Mouse (Mus musculus) large intestine, adult 2 months (tissue): ENCODE results near the gene Loxl3. TPM values are rescaled to one million over a fixed set of nuclear protein-coding genes. Genes with fewer than 3 reads are reported as not detected.

ENCODE experiments used
- DNase-seq: peaks from one replicate; pipeline ENCODE4 v3.0.0-alpha.2; 2012; ENCODE audit warnings: low read depth, low spot score
- WGBS: fragments of 180-500 bp; shearing (Covaris S2); methylation state at CpG from one replicate; pipeline ENCODE4 v1.1.7; 2018; 5-methylcytosine and 5-hydroxymethylcytosine counted together
- polyA plus RNA-seq: library from polyadenylated mRNA; depleted of rRNA; stranded (reverse); fragments of >200 nt; gene quantifications from 2 replicates; pipeline ENCODE4 v1.2.3, GENCODE M21; 2012; rRNA removed

Loxl3 gene
- 3.1 and 3.9 TPM in 2 replicates for polyA plus RNA-seq

DNA sequence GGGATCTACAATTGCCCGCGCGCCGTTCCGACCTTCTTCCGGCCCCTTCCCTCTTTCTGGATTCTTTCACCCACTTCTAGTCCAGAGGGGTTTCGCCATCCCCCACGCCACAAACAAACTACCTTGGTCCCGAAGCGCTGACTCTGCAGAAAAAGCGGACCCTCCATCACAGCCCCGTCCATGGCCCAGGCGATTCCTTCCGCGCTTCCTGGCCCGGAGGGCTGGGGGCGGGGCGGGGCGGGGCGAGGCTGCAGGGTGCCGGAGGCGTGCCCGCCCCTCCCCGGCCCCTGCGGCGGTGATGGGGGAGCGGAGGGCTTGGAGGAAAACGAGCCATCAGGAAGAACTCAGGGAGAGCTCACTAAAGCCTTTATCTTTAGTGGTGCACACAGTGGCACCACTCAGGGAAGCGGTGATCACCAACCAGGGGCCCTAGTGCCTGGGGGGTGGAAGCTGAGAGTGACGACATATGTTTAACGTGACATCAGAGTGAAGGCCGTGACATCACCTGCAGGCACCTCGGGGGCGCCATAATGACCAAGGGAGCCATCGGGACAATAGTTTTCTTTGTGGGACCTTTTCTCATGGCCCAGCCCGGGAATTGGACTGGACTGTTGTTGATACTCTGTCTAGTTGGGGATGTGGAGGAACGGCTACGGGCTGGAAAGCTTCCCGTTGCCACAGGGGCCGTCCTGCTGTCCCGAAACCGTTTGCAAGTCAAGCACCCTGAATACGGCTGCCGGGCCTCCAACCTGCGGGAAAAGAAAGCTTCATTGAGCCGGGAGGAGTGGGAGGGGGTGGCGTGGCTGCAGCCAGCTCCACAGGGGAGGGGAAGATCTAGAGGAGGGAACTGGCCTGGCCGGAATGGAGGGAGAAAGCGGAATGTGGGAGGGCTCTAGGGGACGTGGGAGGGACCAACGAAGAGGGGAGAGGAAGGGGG lies at the start of gene Loxl3, which contains the start of gene Dok1:
Gene Loxl3 (plus strand): TSS at position 925 of the 937 bp plus-strand sequence.
Gene Dok1 (minus strand): TSS at position 223 of the 937 bp plus-strand sequence.
- WGBS = 2% methylated on average over 51 of the region's 51 CpGs
- DNase-seq = no peak

- 21% methylated on average over 9 of the region's 9 CpGs for WGBS
- DNase-seq = no peak
Measured at GRCm38 (mm10) chr6:82987411-82987971, 46.5 kb upstream of the Loxl3 start.

- no peak for DNase-seq
- whole genome bisulfite sequencing = 48% methylated on average over 1 of the region's 1 CpGs
Measured at GRCm38 (mm10) chr6:82993696-82994095, 40.3 kb upstream of the Loxl3 start.

DNA sequence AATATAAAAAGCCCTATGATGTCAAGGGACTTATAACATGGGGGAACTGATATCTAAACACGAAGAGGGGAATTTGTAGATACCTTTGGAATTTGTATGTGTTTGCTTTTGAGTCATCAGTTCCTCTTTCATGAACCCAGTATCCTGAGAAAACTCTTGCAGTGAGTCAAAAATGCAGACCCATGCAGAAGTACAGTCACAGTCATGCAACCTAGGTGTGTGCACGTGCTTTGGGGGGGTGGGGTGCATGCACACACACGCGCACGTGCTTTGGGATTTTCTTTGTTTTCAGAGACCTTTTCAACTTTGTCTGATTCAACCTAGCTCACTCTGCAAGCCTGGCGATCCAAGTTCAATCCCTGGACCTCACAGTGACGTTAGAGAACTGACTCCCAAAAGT lies 39.6 kb upstream of the Loxl3 start:
- no peak for DNase-seq
- WGBS = 68% methylated on average over 7 of the region's 7 CpGs

- DNase-seq = peak; percentile 85
- 2% methylated on average over 11 of the region's 11 CpGs for WGBS
Measured at GRCm38 (mm10) chr6:82996740-82997315, 37.1 kb upstream of the Loxl3 start.

- WGBS = 41% methylated on average over 7 of the region's 7 CpGs
- DNase-seq = no peak
Measured at GRCm38 (mm10) chr6:82997511-82998102, 36.4 kb upstream of the Loxl3 start.

GRCm38 (mm10) chr6:82998326-82998725 lies 35.6 kb upstream of the Loxl3 start:
- no peak for DNase-seq
- 78% methylated on average over 4 of the region's 4 CpGs for WGBS

- DNase-seq = no peak
- WGBS = 71% methylated on average over 8 of the region's 8 CpGs
Measured at GRCm38 (mm10) chr6:82999986-83000385, 34.0 kb upstream of the Loxl3 start.

GRCm38 (mm10) chr6:83003082-83003481 lies 30.9 kb upstream of the Loxl3 start:
- DNase-seq = no peak
- 87% methylated on average over 1 of the region's 1 CpGs for WGBS

DNA sequence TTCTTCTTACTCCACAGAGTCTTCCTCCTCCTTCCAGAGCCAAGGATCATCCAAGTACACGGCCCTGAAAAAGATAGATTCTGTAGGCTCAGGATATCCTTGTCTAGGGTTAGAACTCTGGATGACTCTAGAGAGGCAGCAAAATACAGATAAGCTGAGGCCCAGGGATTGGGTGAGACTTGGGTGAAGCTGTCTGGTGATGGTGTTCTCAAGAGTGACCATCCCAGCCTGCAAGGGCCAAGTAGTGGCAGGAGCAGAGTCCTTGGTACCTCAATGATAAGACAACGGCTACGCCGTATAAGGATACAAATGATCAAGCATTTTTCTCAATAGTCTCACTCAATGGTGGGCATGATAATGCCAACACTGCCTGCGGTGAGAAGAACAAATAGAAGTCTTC lies 30.1 kb upstream of the Loxl3 start:
- WGBS = 89% methylated on average over 5 of the region's 5 CpGs
- no peak for DNase-seq

DNA sequence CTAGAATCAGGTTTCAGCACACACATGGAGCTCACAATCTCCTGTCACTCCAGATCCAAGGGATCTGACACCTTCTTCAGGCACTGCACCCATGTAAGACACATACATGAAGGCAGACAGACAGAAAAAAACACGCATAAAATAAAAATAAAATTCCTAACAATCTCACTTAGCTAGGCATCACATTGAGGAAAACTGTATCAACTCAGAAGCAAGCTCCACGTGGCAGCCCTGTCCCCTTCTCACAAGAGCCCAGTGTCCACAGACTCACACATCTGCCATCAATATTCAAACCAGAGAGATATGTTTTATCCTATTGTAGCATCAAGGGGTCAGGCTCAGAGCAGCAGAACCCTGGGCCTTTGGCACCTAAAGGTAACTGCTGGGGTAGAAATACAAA lies 29.7 kb upstream of the Loxl3 start:
- DNase-seq = no peak
- 78% methylated on average over 2 of the region's 2 CpGs for WGBS

GRCm38 (mm10) chr6:83004872-83005271 lies 29.1 kb upstream of the Loxl3 start:
- no peak for DNase-seq

GRCm38 (mm10) chr6:83005444-83006011 lies 28.4 kb upstream of the Loxl3 start:
- 80% methylated on average over 10 of the region's 10 CpGs for WGBS
- no peak for DNase-seq

More at GRCm38 (mm10) chr6:83004872-83005271, 29.1 kb upstream of the Loxl3 start:
- 70% methylated on average over 7 of the region's 7 CpGs for WGBS

GRCm38 (mm10) chr6:83006114-83006513 lies 27.9 kb upstream of the Loxl3 start:
- 76% methylated on average over 6 of the region's 6 CpGs for WGBS
- DNase-seq = no peak

DNA sequence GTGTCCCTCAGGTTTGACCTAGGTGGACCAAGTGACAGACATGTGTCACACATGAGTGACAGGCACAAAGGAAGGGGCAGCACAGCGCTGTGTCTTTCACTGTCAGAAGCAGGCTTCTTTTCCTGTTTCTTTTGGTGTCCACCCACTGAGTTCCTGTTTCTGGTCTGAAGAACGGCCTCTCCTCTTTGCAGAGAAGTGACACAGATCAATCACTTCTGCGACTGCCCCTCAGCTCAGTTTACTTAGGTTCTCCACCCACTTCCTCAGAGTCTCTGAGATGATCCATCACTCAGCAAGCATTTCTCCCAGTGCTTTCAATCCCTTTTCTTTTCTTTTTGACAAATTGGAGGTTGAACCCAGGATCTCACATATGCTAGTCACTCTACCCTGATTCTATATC lies 25.3 kb upstream of the Loxl3 start:
- 56% methylated on average over 3 of the region's 3 CpGs for WGBS
- DNase-seq = no peak

GRCm38 (mm10) chr6:83010010-83010409 lies 24.0 kb upstream of the Loxl3 start:
- DNase-seq = no peak
- WGBS = 59% methylated on average over 7 of the region's 7 CpGs

- no peak for DNase-seq
- WGBS = 71% methylated on average over 7 of the region's 7 CpGs
Measured at GRCm38 (mm10) chr6:83011255-83011654, 22.7 kb upstream of the Loxl3 start.

GRCm38 (mm10) chr6:83011756-83012155 lies 22.2 kb upstream of the Loxl3 start:
- 45% methylated on average over 6 of the region's 6 CpGs for WGBS
- no peak for DNase-seq

DNA sequence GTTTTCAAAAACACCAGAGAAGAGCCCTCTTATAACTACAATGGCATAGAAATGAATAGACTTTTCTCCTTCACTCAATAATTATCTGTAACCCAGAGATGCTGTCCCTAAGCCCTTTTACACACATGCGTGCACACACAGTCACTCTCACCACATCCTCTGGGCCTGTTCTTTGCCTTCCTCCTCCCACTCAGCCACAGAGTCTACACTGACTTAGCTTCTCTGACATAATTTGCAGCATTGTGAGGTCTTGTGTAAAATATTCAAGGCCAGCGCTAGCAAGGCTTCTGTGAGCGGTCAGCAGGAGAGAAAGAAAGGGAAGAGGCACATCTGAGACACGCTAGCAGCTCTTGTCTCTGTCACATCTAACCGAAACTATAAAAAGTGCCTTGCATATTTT lies 20.5 kb upstream of the Loxl3 start:
- DNase-seq = no peak
- 76% methylated on average over 5 of the region's 5 CpGs for WGBS
